Mouse (Mus musculus) kidney, postnatal 4 days (tissue): ENCODE results near the gene Sdf4.

Experiments
- DNase-seq, 2 experiments: peaks; one replicate each; pipeline ENCODE4 v3.0.0; 2021; ENCODE audit warnings: mixed read lengths in 2 of 2

Sdf4 gene

DNA sequence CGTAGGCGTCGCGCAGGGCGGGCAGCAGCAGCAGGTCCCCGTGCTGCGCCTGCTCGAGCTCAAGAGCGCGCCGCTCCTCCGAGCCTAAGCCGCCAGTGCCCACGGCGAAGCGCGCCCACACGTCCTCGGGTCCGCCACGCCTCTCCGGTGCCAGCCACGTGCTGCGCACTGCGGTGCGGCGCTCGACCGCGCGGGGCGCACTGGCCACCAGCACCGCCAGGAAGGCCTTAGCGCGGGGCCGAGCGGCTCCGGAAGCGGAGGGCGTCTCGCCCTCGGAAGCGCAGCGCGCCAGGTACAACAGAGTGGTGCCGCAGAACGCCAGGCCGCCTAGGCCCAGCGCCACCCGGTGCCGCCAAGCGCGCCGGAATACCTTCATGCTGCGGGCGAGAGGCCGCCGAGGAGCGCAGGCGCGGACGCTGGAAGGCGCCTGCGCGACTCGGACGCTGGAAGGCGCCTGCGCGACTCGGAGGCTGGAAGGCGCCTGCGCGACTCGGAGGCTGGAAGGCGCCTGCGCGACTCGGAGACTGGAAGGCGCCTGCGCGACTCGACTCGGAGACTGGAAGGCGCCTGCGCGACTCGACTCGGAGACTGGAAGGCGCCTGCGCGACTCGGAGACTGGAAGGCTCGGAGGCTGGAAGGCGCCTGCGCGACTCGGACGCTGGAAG is at the start of gene Sdf4, which contains the start of gene B3galt6:
Sdf4 (plus strand) TSS at position 632 of the 665 bp plus-strand sequence.
B3galt6 (minus strand) TSS at position 409 of the 665 bp plus-strand sequence.
- DNase-seq, result peak; percentile 85 to 95

- no peak for DNase-seq
Measured at GRCm38 (mm10) chr4:155943049-155943452, 49.6 kb upstream of the Sdf4 start.

DNA sequence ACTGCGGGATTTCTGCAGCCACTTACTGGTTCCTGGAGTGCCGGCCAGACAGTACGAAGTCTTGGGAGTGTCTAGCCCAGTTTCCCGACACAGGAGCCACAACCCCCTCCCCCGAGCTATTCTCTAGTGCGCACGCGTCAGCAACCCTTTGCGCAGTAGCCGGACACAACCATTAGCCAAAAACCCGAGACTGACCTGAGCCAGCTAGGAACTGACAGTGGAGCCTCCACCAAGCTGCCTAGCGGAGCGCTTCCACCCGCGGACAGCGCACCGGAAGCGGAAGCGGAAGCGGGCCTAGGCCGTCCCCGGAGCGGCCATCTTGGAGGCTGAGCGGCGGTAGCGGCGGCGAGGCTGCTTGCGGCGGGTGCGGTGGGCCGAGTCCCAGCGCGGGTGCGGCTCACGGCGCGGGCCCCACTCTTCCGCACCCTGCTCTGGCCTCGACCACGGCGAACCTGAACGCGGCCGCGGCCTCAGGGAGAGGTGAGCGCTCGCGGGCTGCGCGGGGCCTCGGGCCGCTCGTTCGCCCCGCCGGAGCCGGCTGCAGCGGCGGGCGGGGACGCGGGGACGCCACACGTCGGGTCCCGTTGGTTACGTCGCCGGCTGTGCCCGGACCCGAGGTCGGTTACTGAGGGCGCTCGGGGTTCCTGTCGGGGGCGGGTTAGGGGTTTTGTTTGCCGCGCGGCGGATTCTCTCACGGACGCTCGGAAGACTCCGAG is 49.0 kb upstream of the Sdf4 start, which contains the start of gene Ube2j2:
Ube2j2 (plus strand) TSS at position 298 of the 716 bp plus-strand sequence.
- peak; percentile 96 to 97 for DNase-seq

DNA sequence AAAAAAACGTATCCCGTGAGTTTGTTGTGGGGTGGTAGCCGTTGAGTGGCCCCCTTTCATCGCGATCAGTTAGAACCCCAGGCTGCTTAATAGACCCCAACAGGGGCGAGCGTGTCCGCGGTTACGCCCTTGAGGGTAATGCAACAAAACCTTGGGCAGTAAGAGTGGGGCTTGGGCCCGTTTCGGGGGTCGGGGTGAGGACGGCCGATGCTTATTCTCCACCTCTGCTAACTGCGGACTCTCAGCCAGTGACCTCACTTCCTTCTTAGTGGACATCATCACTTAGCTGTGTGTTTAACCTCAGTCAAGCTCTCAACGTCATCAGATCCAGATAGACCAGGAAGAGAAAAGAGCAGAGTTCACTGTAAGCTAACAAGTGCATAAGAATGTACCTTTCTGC is 48.4 kb upstream of the Sdf4 start:
- peak in 1 of 2 experiments; percentile 20 for DNase-seq

GRCm38 (mm10) chr4:155947094-155947493 is 45.6 kb upstream of the Sdf4 start:
- no peak for DNase-seq

DNA sequence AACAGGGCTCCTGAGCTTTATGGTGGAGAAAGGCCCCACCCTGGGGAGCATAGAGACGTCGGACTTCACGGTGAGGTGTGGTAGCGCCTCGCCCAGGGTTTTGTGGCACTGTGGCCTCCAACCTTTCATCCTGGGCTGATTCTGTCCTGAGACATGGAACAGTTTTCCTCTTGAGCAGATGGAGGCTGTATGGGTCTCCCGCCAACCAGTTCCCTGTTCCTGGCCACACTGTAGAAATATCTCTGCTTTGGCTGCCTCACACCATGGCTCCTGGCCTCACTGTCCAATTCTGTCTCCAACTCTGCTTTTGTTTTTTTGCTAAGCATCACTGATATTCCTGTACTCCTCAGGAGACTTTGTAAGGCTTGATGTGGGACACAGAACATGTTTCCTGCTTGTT is 37.2 kb upstream of the Sdf4 start:
- DNase-seq, result no peak

DNA sequence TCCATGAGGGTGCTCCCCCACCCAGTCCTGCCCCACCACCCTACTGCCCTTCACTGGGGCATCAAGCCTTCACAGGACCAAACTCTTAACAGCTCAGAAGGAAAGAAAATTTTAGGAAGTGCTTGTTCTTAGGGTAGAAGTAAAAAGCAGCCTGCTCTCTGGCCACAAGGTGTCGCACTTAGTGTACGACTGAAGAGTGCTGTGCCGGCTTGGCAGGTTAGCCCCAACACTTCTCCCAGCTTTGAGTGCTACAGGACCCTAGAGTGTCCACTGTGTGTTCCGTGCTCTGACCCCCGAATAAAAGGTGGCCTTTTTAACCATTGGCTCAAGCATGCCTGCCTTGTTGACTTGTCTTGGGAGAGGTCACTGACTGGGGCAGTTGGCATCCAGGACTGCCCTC is 33.4 kb upstream of the Sdf4 start:
- DNase-seq, result peak; percentile 84 to 89

GRCm38 (mm10) chr4:155962167-155962971 is 30.3 kb upstream of the Sdf4 start, which contains the start of gene C1qtnf12:
TSS of gene C1qtnf12 (plus strand) at chr4:155962318.
- peak; percentile 69 to 81 for DNase-seq

- peak; percentile 13 to 40 for DNase-seq
Measured at GRCm38 (mm10) chr4:155963106-155963505, 29.6 kb upstream of the Sdf4 start.

- DNase-seq, result peak; percentile 11 to 43
Measured at GRCm38 (mm10) chr4:155964396-155964795, 28.3 kb upstream of the Sdf4 start.

GRCm38 (mm10) chr4:155969043-155969653 is 23.5 kb upstream of the Sdf4 start:
- peak; percentile 22 to 34 for DNase-seq

GRCm38 (mm10) chr4:155970286-155970685 is 22.4 kb upstream of the Sdf4 start:
- DNase-seq, result no peak

- DNase-seq, result no peak
Measured at GRCm38 (mm10) chr4:155972651-155973050, 20.0 kb upstream of the Sdf4 start.

DNA sequence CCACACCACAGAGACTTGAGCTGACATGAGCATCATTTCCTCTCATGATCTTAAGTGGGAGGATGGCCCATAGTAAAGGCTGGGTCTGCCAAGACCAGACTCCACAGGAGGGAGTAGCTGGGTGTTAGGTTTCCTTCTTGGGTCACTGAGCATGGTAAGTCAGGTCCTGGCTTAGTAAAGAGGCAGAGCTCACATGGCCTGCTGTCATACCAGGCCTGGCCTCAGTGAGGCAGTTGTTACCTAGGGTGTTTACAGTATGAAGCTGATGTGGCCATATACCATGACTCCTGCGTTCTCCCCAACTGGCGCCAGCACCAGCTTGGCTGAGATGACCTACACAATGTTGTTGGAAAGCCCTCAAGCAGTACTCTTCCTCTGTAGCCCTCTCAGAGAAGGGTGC is 19.4 kb upstream of the Sdf4 start:
- peak; percentile 27 to 52 for DNase-seq

GRCm38 (mm10) chr4:155981436-155982082 is 11.1 kb upstream of the Sdf4 start:
- DNase-seq, result no peak

GRCm38 (mm10) chr4:155983788-155984187 is 8.9 kb upstream of the Sdf4 start:
- DNase-seq, result no peak

DNA sequence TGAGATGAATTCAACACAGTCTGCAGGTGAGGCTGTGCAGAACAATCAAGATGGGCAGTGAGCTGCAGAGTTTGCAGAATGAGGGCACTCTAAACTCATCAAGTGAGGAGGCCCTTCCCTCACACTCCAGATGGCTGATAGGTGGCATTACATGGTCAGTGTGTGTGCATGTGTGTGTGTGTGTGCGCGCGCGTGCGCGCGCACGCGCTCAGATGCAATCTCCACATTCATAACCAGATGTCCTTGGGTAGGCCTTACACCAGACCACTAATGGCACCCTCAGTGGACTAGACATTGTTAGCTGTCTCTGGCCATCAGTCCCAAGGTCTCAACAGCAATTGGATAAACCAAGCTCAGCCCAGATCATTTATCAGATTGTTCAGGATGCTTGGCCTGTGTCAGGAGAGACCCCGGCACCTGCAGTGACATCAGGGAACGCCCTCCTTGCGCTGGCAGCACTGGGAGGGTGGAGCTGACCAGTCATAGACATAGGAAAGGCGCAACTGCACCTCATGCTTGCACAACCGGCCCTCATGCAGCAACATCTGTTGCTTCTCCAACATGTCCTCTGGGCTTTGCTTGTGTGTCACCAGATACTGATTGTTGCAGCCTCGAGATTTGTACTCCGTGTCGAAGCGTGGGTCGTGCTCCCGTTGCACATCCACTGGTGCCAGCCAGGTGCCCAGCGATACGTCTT is 1.3 kb upstream of the Sdf4 start:
- no peak for DNase-seq

- no peak for DNase-seq
Measured at GRCm38 (mm10) chr4:155991908-155992230, 803 bp upstream of the Sdf4 start.

GRCm38 (mm10) chr4:155992906-155993547 is 355 bp downstream of the Sdf4 start:
- DNase-seq, result peak; percentile 97 to 98

DNA sequence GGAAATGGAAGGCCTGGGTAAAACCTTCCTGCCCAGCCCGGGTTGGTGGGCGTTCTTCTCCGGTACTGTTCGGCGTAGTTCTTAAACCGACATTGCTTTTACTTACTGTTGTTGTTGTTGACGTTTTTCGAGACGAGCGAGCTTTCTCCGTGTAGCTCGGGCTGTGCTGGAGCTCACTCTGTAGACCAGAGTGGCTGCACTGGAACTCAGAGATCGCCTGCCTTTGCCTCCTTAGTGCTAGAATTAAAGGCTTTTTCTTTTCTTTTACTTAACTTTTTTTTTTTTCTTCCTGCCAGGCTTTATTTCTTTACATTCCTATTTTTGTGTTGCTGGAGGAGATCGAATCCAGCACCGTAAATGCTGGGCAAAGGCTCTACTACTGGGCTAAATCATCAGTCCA is 934 bp downstream of the Sdf4 start:
- DNase-seq, result no peak

DNA sequence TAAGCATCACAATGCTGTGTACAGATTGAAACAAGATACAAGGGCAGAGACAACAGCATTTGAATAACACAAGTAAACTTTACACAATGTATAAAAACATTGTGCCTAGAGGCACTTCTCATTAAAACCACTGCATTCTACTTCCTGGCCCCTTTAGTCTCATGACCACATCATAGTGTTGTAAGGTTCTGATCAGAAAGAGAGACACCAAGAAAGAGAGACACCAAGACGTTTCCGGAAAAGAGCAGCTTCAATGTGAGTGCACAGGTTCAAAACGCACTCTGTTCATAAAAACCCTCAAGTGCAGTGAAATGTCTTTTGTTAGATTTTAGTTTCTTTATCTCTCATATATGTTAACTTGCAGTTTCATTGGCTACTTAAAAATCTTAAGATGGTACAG is 11.4 kb downstream of the Sdf4 start:
- DNase-seq, result no peak
